Mouse (Mus musculus) adrenal gland, adult 8-10 months (tissue): Measurements from ENCODE around the gene Gcsam. TPM values are rescaled to one million over a fixed set of nuclear protein-coding genes. Genes with fewer than 3 reads are reported as not detected.

Experiments
- DNase-seq: peaks from one replicate; pipeline ENCODE4 v3.0.0; 2022
- total RNA-seq, 4 experiments: library from RNA; stranded (reverse); gene quantifications; 2 replicates each; pipeline ENCODE4 v1.2.4; 2022

Gcsam gene
- total RNA-seq, 4 experiments from 2014 or later: 0.07 to 0.32 (median 0.21) TPM

- no peak for DNase-seq
Observed at GRCm38 (mm10) chr16:45651497-45651896, 41.3 kb downstream of the Gcsam start.

GRCm38 (mm10) chr16:45653009-45653933 lies 43.1 kb downstream of the Gcsam start:
- DNase-seq: no peak

DNA sequence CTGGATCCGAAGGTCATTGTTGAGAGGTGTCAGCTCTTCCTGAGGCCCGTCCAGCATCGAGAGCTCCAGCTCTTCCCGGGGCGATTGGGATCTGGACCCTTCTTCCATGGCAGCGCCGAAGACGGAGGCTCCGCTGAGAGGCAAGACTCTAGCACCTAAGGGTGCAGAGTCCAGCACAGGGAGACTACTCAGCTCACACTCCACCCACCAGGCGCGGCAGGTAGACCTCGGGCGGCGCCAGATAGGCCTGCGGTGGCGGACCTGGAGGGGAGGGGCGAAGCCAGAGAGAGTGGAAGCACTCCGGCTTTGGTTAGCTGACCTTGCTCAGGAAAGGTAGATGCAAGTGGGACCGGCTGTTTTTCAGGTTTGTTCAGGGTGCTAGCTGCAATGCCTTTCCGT lies 43.8 kb downstream of the Gcsam start, which contains the start of gene BC016579:
Gene BC016579 (minus strand): TSS at position 135 of the 399 bp plus-strand sequence.
- no peak for DNase-seq

DNA sequence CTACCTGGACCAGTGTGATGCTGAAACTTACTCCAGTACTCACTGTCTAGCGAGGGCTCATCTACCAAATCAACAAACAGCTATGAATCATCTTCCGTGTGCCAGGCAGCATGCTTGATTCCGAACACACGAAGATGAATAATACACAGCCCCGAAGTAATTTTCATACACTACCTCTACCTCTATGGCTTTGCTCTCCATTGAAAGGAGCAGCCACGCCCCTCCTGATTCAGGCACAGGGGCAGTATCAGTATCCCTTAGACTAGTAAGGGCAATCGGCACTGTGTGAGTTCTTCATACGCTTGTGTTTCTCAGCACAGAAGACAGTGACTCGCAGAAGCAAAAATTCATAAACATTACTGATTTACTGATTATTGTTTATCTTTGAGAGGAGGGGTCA lies 44.3 kb downstream of the Gcsam start:
- DNase-seq: no peak

DNA sequence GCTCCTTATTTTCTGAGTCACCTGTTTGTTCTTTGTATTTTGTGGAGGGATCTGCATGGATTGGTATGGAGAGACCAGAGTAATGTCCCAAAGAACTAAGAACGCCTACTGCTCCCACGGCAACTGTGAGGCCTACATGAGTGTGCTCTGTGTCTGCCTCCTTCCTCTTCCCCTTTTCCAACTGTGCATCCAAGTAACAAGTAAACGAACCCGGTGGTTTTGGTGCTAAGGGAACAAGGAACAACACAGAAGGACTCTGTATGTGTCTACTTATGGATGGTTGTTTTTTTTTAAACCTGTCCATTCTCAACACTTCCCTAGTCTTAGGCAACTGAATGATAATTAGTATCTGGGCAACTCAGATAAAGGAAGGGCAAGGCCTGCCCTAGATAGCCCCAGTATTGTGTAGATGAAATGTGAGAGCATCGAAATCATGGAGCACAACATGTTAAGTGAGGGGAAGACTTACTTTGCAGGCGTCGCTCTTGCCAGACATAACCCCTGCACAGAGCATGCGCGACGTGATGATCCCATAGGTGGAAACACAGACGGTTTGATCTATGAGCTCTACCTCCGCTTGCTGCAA lies 47.5 kb downstream of the Gcsam start:
- DNase-seq: no peak

DNA sequence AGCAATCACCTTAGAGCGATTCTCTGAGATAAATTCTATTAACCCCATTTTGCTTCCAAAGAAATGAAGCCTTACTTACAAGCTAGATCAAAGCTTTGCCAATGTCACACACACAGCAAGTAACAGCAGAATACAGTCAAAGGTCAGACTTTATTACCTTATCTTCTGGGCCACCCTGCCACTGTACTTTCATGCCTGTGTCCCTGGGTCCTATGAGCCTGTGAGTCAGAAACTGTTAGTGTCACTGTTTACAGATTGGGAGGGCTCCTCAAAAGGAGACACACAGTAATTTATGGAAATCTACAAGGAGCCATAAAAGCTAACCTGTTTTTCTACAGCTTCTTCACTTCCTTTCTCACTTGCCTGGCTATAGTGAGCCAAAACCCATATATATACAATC lies 48.1 kb downstream of the Gcsam start:
- no peak for DNase-seq

- DNase-seq: no peak
Observed at GRCm38 (mm10) chr16:45659596-45659995, 49.4 kb downstream of the Gcsam start.

- no peak for DNase-seq
Observed at GRCm38 (mm10) chr16:45662381-45662780, 52.2 kb downstream of the Gcsam start.

DNA sequence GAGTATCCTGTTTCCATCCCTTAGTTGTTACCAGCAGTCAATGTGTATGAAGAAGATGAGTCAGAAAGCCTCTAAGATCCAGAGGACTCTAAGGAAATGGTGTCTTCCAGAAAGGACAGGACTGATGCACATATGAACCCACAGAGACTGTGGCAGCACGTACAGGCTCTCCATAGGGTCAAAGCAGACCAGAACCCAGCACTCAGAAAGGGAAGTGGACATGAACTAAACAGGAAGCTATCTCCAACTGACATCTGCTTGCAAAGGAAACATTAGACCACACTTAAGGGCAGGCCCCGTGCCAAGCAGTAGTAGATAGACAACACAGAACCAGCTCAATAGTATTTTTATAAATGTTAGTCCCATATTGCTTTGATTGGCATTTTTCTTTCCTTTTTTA lies 56.0 kb downstream of the Gcsam start:
- DNase-seq: no peak

DNA sequence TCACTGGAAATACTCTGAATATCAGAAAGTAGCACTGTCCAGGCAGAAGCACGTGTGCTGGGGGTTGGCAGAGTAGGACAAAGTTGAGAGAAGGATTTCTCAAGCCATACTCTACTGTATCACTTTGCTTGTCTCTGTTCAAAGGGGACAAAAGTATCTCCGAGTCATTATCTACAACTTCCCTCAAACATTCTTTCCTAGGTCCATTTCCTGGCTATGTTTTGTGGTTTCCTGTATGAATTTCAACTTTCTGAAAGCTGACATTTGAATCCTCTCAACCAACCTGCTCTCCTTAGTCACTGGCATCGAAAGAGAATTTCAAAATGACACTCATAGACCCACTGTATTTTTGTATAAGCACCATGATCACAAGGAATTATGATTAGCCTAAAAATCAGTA lies 58.0 kb downstream of the Gcsam start:
- DNase-seq: no peak

DNA sequence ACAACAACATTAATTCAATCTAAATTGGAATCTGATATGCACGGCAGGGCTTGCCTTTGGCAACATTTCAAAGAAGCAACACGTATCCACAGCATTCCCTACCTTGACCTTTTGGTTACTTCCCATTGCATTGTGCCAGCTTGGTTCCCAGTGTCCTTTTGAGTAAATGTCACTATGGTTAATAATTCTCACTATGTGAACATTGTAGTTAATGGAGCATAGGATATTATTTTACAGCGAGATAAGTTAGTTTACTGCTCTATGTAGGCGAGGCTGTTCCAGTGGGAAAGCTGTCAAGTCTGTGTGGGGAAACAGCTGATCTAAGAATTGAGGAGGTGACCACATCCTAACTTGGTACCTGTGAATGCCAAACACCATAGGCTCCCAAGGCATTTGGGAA lies 59.8 kb downstream of the Gcsam start:
- DNase-seq: peak; percentile 34

Other genes starting within 250 kb of the Gcsam start
- gene Cd200, start 201.3 kb upstream of the Gcsam start, total RNA-seq: 100 to 1,000 TPM in 1 of 4 experiments, 10 to 100 TPM in 3; 58.6 to 115 (median 74.8) TPM
- gene Gm609, start 117.4 kb upstream of the Gcsam start, total RNA-seq: under 1 TPM in 3 of 4 experiments, not detected in 1; 0.21 to 0.28 (median 0.24) TPM
- not detected for gene Gm17783, start 78.3 kb upstream of the Gcsam start, total RNA-seq
- gene Slc9c1, start 75.1 kb upstream of the Gcsam start, total RNA-seq: not detected
- under 1 TPM; 0.14 to 0.65 (median 0.35) TPM for gene BC016579, start 43.7 kb downstream of the Gcsam start, total RNA-seq
- gene Tmprss7, start 83.3 kb downstream of the Gcsam start, total RNA-seq: 1 to 10 TPM in 1 of 4 experiments, under 1 TPM in 3; 0.40 to 2.0 (median 0.66) TPM
- 1 to 10 TPM; 3.1 to 6.7 (median 4.3) TPM for gene Tagln3, start 114.2 kb downstream of the Gcsam start, total RNA-seq
- 10 to 100 TPM; 25.4 to 38.1 (median 27.0) TPM for gene Abhd10, start 132.6 kb downstream of the Gcsam start, total RNA-seq